Mouse (Mus musculus) lung, postnatal 14 days (tissue): ENCODE measurements around the gene Ptges2.

Experiments used
- DNase-seq: peaks from one replicate; pipeline ENCODE4 v3.0.0; 2021

Gene Ptges2

DNA sequence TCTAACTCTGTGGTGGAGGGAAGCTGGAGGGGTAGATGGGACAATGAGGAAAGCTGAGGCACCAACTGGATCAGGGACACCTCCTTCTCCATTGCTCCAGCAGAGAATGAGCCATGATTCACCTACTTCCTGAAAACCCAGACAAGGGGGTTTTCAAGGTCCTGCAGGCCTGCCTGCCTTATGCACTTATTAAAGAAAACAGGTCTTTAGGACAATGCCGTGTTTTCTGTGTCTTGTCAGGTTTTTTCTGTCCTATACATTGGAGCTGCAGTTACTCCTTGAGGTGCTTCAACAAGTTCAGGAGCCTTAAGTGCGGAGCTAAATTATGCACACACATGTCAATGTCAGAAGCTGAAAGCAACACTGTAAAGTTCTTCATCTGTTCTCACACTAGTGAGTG, 45.9 kb downstream of the Ptges2 start:
- no peak for DNase-seq

DNA sequence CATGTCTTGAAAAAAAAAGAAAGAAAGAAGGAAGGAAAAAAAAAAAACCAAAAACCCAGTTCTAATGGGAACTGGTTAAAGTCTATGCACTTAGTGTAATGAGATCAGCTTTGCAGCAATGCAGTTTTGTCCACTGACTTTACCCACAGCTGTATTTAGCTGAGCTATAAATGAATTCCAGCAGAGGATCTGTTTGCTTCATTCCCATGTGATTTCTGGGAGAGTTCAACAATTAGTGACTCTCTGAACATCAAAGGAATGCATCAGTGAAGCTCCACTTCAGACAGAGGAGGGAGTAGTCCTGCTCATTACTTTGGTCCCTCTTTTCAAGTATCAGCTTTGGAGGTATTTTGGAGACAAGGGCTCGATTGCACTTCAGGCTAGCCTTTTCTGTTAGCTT, 49.8 kb downstream of the Ptges2 start:
- no peak for DNase-seq

DNA sequence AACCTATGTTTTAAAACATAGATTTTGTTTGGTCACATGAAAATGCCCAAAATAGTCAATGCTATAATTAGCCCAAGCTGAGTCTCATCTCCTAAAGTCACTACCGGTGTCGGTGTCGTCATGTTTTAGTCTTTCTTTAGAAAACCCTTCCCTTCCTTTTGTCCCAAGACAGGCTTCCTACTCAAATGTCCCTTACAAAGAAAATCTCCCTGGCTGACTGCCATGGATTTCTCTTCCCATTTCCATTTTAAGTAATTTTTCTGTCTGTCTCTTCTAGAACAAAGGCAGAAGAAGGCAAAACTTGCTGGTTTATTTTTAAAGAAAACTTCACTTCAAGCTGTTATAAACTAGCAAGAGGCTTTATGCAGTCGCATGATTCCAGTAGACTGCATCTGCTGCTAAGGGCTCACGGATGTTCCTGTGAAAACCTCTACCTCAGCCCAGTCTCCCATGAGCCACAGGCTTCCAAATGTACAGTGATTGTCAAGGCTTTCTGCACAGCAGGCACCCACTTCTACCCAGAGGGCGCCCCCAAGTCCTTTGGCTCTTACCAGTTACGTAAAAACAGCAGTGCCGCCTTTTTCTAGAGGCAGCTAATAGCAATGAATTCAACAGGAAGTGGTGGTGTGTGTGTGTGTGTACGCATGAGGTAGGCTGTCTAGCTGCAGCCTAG, 51.7 kb downstream of the Ptges2 start:
- DNase-seq, result peak; percentile 58

DNA sequence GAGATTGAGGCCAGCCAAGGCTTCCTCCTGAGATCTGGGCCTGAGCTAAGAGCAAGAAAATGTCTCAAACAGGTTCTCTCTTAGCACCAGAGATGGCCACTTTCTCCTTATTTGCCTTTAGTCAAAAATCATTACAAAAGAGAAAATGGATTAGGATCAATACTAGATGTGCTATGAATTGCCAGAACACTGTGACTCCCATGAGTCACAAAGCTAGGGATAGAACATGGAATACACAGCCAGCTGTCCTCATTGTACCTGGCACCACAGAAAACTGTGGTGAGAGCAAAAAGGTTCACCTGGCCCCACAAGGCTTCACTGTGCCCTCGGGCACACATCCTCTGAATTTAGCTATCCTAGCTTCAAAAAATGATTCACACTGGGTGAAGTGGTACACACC, 52.8 kb downstream of the Ptges2 start:
- DNase-seq, result no peak

DNA sequence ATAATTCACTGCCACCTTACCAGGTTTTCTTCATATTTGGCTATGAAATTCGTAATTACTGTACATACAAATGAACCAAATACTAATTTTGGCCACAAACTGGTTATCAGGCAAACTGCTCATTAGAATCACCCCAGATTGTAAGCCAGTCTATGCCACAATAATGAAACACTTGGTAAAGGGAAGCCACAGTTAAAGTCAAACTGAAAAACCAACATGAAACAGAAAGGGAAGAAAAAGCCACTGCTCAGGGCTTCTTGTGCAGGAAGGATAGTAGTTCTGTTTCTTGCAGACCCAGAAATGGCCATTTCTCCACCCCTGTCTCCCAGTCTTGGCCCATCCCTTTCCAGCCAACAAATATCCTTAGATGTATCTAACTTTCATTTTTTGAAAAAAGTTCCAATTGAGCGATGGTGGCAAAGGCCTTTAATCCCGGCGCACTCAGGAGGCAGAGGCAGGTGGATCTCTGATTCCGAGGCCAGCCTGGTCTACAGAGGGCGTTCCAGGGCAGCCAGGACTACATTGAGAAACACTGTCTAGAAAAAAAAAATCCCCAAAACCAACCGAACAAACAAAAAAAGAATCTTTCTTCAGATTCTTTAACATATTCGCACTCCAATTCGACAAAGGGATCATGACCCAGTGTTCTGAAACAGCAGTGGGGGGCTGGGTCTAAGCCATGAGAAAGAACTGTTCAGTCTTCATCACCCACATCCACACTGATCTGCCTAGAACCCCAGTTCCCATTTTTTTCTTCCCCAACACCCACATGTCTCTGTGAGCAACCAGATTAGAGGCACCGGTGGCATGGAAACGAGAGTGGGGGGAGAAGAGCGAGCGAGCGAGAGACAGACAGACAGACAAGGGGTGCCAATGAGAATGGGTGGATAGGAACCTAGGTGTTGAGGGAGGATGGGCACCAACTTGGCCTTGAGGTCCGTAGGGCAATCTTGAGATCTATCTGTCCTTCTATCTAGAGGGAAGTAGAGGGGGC, 54.4 kb downstream of the Ptges2 start, which contains the start of gene Naif1:
Gene Naif1 (plus strand): TSS at position 697 of the 994 bp plus-strand sequence.
- no peak for DNase-seq

DNA sequence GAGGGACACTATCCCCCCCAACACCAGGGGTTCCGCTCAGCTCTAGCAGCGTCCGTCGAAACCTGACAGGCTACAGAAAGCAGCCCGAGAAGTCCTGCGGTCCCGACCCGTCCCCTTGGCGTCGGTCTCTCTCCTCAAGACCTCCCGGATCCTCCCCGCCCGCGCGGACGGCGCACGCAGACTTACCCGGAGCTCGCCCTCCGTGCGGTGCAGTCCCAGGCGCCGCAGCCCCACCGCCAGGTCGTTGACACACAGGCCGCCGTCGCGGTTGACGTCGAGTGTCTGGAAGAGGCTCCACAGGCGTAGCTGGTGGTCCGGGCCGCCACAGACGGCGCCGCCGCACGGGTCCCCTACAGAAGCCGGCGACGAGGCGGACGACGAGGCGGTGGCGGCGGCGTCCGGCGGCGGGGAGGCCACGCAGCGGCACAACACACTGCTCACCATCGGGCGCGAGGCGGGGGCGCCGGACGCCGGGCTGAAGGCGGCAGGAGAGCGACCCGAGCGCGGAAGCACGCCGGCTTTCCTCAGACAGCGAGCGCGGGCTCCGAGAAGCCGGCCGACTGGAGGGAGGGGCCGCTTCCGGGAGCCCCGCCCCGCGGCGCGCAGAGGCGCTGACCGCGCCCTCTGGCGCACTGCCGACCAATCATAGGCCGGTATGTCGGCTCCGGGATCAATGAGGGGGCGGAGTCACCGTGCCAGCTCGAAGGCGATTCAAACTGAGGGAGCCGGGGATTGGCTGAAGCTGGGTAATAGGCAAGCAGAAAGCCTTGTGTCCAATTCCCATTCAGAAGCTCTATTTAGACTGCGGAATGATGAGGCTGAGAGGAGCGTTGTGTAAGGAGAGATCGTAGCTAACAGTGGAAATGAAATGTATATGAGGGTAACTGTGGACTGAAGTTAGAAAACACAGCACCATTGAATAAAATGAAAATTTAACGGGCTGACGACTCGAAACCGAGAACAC, 55.5 kb downstream of the Ptges2 start, which contains the start of gene Slc25a25:
Gene Slc25a25 (minus strand): TSS at position 565 of the 964 bp plus-strand sequence.
- DNase-seq, result peak; percentile 99

DNA sequence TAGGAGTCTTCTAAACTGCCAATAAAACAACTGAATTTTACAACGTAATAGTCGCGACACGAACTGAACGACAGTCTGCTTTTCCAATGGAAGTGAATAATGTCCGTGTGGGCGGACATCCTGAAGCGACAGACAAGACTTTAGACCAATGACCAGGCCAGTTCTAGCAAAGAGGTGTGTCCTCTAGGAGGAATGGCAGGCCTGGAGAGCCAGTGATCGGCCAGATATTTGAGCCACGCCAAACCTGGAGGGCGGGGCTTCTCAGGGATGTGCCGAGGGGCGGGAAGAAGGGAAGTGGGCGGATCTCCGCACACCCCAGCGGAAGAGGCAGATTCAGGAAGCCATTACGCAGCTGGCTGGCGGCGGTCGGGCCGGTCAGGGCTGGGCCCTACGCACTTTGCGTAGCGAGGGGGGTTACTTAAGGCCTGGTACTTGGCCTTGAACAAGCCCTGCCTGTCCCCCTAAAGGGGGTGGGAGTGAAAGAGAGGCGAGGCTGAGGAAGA, 56.2 kb downstream of the Ptges2 start:
- peak; percentile 98 for DNase-seq

DNA sequence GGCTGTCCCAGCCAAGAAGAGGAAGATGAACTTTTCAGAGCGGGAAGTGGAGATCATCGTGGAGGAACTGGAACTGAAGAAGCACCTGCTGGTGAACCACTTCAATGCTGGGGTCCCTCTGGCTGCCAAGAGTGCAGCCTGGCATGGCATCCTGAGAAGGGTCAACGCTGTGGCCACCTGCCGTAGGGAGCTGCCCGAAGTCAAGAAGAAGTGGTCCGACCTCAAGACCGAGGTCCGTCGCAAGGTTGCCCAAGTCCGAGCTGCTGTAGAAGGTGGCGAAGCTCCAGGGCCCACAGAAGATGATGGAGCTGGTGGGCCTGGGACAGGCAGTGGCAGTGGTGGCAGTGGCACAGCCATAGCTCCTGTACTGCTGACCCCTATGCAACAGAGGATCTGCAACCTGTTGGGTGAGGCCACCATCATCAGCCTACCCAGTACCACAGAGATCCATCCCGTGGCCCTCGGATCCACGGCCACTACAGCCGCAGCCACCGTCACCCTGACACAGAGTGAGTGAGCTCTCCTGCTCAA, 56.8 kb downstream of the Ptges2 start:
- DNase-seq, result no peak

DNA sequence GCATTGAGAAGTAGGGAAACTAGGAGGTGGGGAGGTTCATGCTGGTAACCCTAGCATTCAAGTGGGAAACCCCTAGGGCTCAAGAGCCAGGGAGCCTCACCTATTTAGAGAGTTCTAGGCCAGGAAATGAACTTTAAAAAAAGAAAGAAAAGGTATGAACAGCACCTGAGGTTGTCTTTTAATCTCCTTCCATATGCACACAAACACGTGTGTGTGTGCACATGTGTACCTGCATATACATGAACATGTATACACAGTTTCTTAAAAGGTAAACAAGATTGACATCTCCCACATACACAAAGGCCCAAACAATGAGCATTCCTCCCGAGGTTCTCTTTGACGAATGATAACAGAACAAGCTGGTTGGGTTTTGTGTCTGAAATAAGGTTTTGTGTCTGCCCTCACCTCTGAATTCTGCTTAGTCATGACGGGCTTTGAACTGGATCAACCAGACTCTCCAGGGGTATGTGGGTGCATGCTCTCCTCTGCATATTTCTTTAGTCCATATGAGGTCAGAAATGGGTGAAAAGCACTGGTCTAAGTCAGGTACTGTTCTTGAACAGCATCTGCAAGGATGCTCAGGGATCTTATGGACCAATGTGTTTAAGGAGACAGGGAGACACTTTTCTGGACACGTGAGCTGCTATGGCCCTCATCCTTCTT, 58.1 kb downstream of the Ptges2 start:
- DNase-seq, result no peak

DNA sequence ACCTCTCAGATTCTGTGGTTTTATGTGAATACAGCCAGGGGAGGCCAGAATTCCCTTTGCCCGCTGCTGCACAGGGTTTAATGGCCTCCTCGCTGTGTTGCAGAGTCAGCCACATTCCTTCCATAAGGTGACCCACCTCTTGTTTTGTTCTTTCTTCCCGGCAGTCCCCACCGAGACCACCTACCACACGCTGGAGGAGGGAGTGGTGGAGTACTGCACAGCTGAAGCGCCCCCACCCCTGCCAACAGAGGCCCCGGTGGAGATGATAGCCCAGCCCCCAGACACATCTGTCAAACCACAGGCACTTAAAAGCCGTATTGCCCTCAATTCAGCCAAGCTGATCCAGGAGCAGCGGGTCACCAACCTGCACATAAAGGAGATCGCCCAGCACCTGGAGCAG, 58.9 kb downstream of the Ptges2 start:
- no peak for DNase-seq

DNA sequence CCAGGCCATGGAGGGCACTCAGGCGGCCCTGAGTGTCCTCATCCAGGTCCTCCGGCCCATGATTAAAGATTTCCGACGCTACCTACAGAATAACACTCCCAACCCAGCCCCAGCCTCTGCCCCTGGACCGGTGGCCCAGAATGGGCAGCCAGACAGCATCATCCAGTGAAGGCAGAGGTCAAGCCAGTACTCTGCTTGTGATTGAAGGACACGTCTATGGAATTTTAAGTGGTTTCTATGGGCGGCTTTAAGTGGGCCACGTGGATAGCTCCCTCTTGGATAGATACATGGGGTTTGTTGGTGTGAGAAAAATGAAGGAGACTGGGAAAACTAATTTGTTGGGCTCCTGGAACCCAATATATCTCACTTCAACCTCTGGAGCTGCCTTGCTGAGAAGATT, 59.4 kb downstream of the Ptges2 start:
- no peak for DNase-seq
